Mouse (Mus musculus) spleen, adult 2 months (tissue): Measurements from ENCODE around the gene 4930442H23Rik.

ENCODE experiments used
- CTCF ChIP-seq: fragments of 200-500 bp; IDR thresholded peaks from 2 replicates; pipeline ENCODE4 v1.5.1; 2011; ENCODE audit warnings: mild to moderate bottlenecking, inconsistent platforms; ENCODE audit not compliant: insufficient read depth, insufficient read length, insufficient replicate concordance; ENCODE audit errors: extremely low read depth
- POLR2A ChIP-seq: fragments of 200-500 bp; IDR thresholded peaks from 2 replicates; pipeline ENCODE4 v1.6.1; 2011; ENCODE audit warnings: low read depth, low read length, inconsistent platforms

DNA sequence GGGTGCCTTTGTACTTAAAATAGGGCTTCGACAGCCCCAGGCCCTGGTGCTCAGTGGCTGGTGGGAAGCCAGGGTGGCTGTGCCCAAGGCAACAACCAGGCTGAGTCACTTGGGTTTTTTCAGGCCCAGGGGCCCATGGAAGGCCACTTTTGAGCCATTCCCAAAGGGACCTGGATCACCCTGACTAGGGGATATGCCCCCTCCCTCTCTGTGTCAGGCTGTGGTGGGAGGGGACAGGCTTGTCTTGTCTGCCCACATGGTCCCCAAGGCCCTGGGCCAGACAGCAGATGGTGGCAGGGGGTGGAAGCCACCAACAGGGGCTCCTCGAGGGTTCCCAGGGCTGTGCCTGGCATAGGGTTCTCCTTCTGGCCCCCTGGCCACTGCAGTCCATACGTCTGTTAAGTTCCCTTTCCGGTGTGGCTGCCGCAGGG lies 41.1 kb downstream of the 4930442H23Rik start:
- TF ChIP-seq CTCF (no peak), POLR2A (no peak)
